Mouse (Mus musculus) kidney, adult 2 months (tissue): ENCODE results near the gene Szrd1. TPM values are rescaled to one million over a fixed set of nuclear protein-coding genes. Genes with fewer than 3 reads are reported as not detected.
A peak's percentile ranks its signal among the peaks of the same experiment; 100 is the strongest.

Experiments
- DNase-seq: peaks from one replicate; pipeline ENCODE4 v3.0.0; 2021
- H3K27ac ChIP-seq: fragments of 200-500 bp; 2 replicates; pipeline ENCODE4 v1.5.1; 2012; ENCODE audit warnings: low read depth, low read length, control low read depth, inconsistent platforms; ENCODE audit not compliant: insufficient read depth
- H3K27me3 ChIP-seq: fragments of 200-500 bp; replicated peaks from 2 replicates; pipeline ENCODE4 v1.6.1; 2012; ENCODE audit warnings: mild to moderate bottlenecking, moderate library complexity, low read length, inconsistent platforms; ENCODE audit not compliant: control insufficient read depth, insufficient read depth
- H3K36me3 ChIP-seq: fragments of 200-500 bp; 2 replicates; pipeline ENCODE4 v1.6.1; 2012; ENCODE audit warnings: mild to moderate bottlenecking, moderate library complexity, low read length, inconsistent platforms; ENCODE audit not compliant: control insufficient read depth, insufficient read depth
- H3K4me1 ChIP-seq: fragments of 200-500 bp; 2 replicates; pipeline ENCODE4 v1.6.1; 2011; ENCODE audit warnings: low read length; ENCODE audit not compliant: control insufficient read depth, insufficient read depth
- H3K4me3 ChIP-seq: fragments of 200-500 bp; 2 replicates; pipeline ENCODE4 v1.5.1; 2011; ENCODE audit warnings: mild to moderate bottlenecking, low read depth, low read length, control low read depth; ENCODE audit not compliant: insufficient read depth
- CTCF ChIP-seq: fragments of 200-500 bp; conservative IDR thresholded peaks from 2 replicates; pipeline ENCODE4 v1.5.1; 2011; ENCODE audit warnings: low read depth, mild to moderate bottlenecking, control low read depth, low read length, moderate library complexity, mixed read lengths; ENCODE audit not compliant: insufficient read depth, insufficient read length
- POLR2A ChIP-seq: fragments of 200-500 bp; IDR thresholded peaks from one replicate; pipeline ENCODE4 v1.6.1; 2011; ENCODE audit warnings: low read depth, low read length, control low read depth
- WGBS: fragments of 180-500 bp; shearing (Covaris S2); methylation state at CpG from one replicate; pipeline ENCODE4 v1.1.7; 2018; 5-methylcytosine and 5-hydroxymethylcytosine counted together
- polyA plus RNA-seq: library from polyadenylated mRNA; depleted of rRNA; stranded (reverse); fragments of >200 nt; gene quantifications from 2 replicates; pipeline ENCODE4 v1.2.3, GENCODE M21; 2012

Gene Szrd1
- polyA plus RNA-seq, 1 experiment, result 59.3 TPM

GRCm38 (mm10) chr4:141099956-141100355 lies 39.6 kb downstream of the Szrd1 start:
- H3K27me3 ChIP-seq, result no peaks in the 10 kb centered on the region
- DNase-seq, result no peak
- no peaks in the 10 kb centered on the region for H3K36me3 ChIP-seq
- H3K4me3 ChIP-seq, result no peak overlapping the region
- TF ChIP-seq POLR2A, result no peak
- TF ChIP-seq CTCF, result no peak
- H3K4me1 ChIP-seq, result no peaks in the 10 kb centered on the region
- H3K27ac ChIP-seq, result no peak overlapping the region
- WGBS, result 75% methylated on average over 5 of the region's 5 CpGs

DNA sequence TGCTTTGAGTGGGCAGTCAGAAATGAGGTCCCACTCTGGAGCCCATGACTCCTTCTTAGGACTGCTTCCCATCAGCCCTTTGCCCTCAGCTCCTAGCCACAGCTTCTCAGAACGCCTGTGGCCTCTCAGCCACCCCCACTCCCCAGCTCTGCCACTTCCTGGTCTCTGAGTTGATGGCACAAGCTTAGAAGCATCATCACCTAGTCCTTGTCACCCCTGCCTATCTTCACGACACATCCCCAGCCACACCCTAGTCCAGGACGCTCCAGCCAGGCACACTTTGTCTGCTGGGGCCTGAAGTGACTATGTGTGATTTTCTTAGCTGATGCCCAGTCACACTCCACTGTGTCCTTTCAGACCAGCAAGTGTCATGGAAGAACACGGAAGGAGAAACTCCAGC lies 40.6 kb downstream of the Szrd1 start:
- H3K4me3 ChIP-seq, result no peak overlapping the region
- no peaks in the 10 kb centered on the region for H3K4me1 ChIP-seq
- 74% methylated on average over 4 of the region's 4 CpGs for WGBS
- no peak for TF ChIP-seq POLR2A
- no peak for TF ChIP-seq CTCF
- no peaks in the 10 kb centered on the region for H3K36me3 ChIP-seq
- H3K27ac ChIP-seq, result no peak overlapping the region
- no peaks in the 10 kb centered on the region for H3K27me3 ChIP-seq
- DNase-seq, result no peak

GRCm38 (mm10) chr4:141096710-141097109 lies 42.9 kb downstream of the Szrd1 start:
- no peak for TF ChIP-seq CTCF
- TF ChIP-seq POLR2A, result no peak
- no peaks in the 10 kb centered on the region for H3K27me3 ChIP-seq
- H3K4me1 ChIP-seq, result no peaks in the 10 kb centered on the region
- no peak overlapping the region for H3K4me3 ChIP-seq
- no peaks in the 10 kb centered on the region for H3K36me3 ChIP-seq
- WGBS, result 11% methylated on average over 9 of the region's 9 CpGs
- H3K27ac ChIP-seq, result no peak overlapping the region
- no peak for DNase-seq

GRCm38 (mm10) chr4:141095016-141095415 lies 44.6 kb downstream of the Szrd1 start:
- Histone ChIP-seq H3K4me1 (no peaks in the 10 kb centered on the region), H3K4me3 (no peak overlapping the region), H3K27me3 (no peaks in the 10 kb centered on the region), H3K27ac (no peak overlapping the region), H3K36me3 (no peaks in the 10 kb centered on the region)
- DNase-seq, result peak; percentile 63
- TF ChIP-seq CTCF, result no peak
- TF ChIP-seq POLR2A, result no peak
- WGBS, result 77% methylated on average over 10 of the region's 10 CpGs

- WGBS, result 60% methylated on average over 9 of the region's 9 CpGs
- no peak for TF ChIP-seq CTCF
- no peak for TF ChIP-seq POLR2A
- DNase-seq, result no peak
- Histone ChIP-seq H3K27ac (no peak overlapping the region), H3K27me3 (no peaks in the 10 kb centered on the region), H3K36me3 (no peaks in the 10 kb centered on the region), H3K4me1 (no peaks in the 10 kb centered on the region; the same call in 1 of the 2 replicates), H3K4me3 (no peak overlapping the region)
These were observed 50.9 kb downstream of the Szrd1 start for GRCm38 (mm10) chr4:141088714-141089113.

DNA sequence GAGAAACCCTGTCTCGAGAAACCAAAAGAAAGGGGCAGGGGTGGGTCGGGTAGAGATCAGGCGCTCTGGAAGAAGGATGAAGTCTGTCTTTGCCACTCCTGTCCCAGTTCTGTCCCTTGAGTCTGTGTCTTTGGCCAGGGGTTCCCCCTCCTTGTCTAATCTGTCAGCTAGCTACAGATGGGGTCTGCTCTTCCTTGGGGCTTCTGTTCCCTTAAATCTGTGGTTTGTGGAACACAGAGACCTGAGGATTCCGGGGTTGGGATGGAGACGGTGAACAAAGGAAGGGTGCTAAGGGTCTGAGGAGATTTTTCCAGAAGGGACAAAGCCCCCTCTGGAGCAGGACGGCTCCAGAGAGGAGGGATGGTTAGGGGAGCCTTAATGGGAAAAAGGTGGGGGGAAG lies 51.5 kb downstream of the Szrd1 start, which contains the start of gene Spata21:
Gene Spata21, plus strand, starts transcription at position 301 of the 400 bp plus-strand sequence.
- DNase-seq, result no peak
- H3K4me1 ChIP-seq, result no peaks in the 10 kb centered on the region; the same call in 1 of the 2 replicates
- no peak within 1 kb of the TSS for H3K4me3 ChIP-seq
- no peak within 1 kb of the TSS for H3K27ac ChIP-seq
- no peaks in the 10 kb centered on the region for H3K27me3 ChIP-seq
- TF ChIP-seq POLR2A (no peak), CTCF (no peak)
- WGBS, result 86% methylated on average over 6 of the region's 6 CpGs
- H3K36me3 ChIP-seq, result no peaks in the 10 kb centered on the region

GRCm38 (mm10) chr4:141086862-141087261 lies 52.7 kb downstream of the Szrd1 start:
- WGBS, result 71% methylated on average over 10 of the region's 10 CpGs
- TF ChIP-seq POLR2A (no peak), CTCF (no peak)

More at GRCm38 (mm10) chr4:141086862-141087261, 52.7 kb downstream of the Szrd1 start:
- no peaks in the 10 kb centered on the region for H3K27me3 ChIP-seq
- H3K4me3 ChIP-seq, result no peak overlapping the region
- H3K36me3 ChIP-seq, result no peaks in the 10 kb centered on the region
- H3K4me1 ChIP-seq, result no peaks in the 10 kb centered on the region; the same call in 1 of the 2 replicates
- no peak overlapping the region for H3K27ac ChIP-seq
- no peak for DNase-seq
